Mouse (Mus musculus): Measurements from ENCODE around the gene Trip10.

Trip10 gene

GRCm38 (mm10) chr17:57292302-57292701 is 43.0 kb downstream of the Trip10 start:
- no peak for DNase-seq (ENCODE audit: low spot score)

- DNase-seq (ENCODE audit: low spot score): no peak
Measured at GRCm38 (mm10) chr17:57292968-57293367, 43.7 kb downstream of the Trip10 start.

- DNase-seq (ENCODE audit: low spot score): no peak
Measured at GRCm38 (mm10) chr17:57295935-57296334, 46.7 kb downstream of the Trip10 start.

- DNase-seq (ENCODE audit: low spot score): no peak
Measured at GRCm38 (mm10) chr17:57297040-57297439, 47.8 kb downstream of the Trip10 start.

- no peak for DNase-seq (ENCODE audit: low spot score)
Measured at GRCm38 (mm10) chr17:57305593-57305992, 56.3 kb downstream of the Trip10 start.

- no peak for DNase-seq (ENCODE audit: low spot score)
Measured at GRCm38 (mm10) chr17:57307074-57307473, 57.8 kb downstream of the Trip10 start.

- no peak for DNase-seq (ENCODE audit: low spot score)
Measured at GRCm38 (mm10) chr17:57311801-57312200, 62.5 kb downstream of the Trip10 start.
